Mouse (Mus musculus) cerebral cortex, adult 2 months (tissue): ENCODE results near the gene Gucy2d.

Source experiments
- WGBS: fragments of 180-500 bp; shearing (Covaris S2); methylation state at CpG from one replicate; pipeline ENCODE4 v1.1.7; 2018; 5-methylcytosine and 5-hydroxymethylcytosine counted together

Gucy2d gene

GRCm38 (mm10) chr7:98490328-98490727 is 50.1 kb downstream of the Gucy2d start:
- WGBS, result 50% methylated on average over 4 of the region's 4 CpGs

- WGBS, result 89% methylated on average over 6 of the region's 6 CpGs
Observed at GRCm38 (mm10) chr7:98490911-98491310, 50.7 kb downstream of the Gucy2d start.

- 67% methylated on average over 9 of the region's 9 CpGs for WGBS
Observed at GRCm38 (mm10) chr7:98491451-98492200, 51.4 kb downstream of the Gucy2d start.

DNA sequence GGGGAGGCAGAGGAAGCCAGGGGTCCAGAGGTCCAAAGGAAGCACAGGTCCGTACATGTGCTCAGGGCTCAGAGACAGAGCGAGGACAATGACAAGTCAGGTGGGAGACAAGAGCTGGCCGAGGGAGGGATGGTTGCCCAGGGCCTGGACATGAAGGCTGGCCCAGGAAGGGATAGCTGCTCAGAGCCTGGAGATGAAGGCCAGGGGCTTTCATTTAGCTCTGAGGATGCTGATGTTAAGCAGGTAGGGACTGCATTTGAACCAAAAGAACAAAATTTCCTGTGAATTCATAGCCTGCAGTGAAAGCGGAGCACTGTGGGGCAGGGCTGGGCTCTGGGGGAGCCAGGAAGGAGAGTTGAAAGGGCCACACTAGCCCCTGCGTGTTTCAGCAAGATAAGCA is 52.1 kb downstream of the Gucy2d start:
- WGBS, result 75% methylated on average over 5 of the region's 5 CpGs

GRCm38 (mm10) chr7:98493307-98493706 is 53.1 kb downstream of the Gucy2d start:
- 85% methylated on average over 2 of the region's 2 CpGs for WGBS

DNA sequence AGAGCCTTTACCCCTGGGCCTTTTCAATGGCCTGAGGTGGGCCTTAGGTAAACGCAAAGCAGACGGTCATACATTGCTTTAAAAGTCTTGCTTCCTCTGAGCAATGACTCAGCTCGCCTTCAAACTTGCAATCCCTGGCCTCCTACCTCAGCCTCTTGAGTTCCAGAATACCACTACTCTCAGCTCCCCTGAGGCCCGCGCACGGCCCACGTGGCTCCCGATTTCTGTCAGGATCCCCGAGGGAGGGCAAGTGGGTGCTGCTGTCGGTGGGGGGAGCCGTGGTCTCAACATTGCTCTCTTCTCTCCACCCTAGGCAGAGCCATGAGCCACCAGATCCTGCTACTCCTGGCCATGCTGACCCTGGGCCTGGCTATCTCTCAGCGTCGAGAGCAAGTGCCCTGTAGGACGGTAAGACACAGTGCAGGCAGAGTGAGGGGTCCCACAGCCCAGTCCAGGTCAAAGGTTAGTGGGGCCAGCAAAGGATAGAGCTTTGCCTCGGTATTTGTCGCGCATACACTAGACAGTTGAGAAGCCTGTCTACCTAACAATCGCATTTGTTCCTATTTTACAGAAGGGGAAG is 53.8 kb downstream of the Gucy2d start:
- WGBS, result 78% methylated on average over 18 of the region's 18 CpGs

GRCm38 (mm10) chr7:98495591-98495990 is 55.4 kb downstream of the Gucy2d start:
- WGBS, result 100% methylated on average over 1 of the region's 1 CpGs

GRCm38 (mm10) chr7:98497451-98497850 is 57.2 kb downstream of the Gucy2d start:
- 82% methylated on average over 5 of the region's 5 CpGs for WGBS

DNA sequence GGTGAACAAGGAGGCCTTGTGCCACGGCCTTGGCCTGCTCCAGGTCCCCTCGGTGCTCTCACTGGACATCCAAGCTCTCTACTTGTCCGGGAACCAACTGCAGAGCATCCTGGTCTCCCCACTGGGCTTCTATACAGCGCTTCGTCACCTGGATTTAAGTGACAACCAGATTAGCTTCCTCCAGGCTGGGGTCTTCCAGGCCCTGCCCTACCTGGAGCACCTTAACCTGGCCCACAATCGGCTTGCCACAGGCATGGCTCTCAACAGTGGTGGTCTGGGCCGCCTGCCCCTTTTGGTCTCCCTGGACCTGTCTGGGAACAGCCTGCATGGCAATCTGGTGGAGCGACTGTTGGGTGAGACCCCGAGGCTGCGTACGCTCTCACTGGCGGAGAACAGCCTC is 57.9 kb downstream of the Gucy2d start:
- WGBS, result 95% methylated on average over 12 of the region's 12 CpGs

DNA sequence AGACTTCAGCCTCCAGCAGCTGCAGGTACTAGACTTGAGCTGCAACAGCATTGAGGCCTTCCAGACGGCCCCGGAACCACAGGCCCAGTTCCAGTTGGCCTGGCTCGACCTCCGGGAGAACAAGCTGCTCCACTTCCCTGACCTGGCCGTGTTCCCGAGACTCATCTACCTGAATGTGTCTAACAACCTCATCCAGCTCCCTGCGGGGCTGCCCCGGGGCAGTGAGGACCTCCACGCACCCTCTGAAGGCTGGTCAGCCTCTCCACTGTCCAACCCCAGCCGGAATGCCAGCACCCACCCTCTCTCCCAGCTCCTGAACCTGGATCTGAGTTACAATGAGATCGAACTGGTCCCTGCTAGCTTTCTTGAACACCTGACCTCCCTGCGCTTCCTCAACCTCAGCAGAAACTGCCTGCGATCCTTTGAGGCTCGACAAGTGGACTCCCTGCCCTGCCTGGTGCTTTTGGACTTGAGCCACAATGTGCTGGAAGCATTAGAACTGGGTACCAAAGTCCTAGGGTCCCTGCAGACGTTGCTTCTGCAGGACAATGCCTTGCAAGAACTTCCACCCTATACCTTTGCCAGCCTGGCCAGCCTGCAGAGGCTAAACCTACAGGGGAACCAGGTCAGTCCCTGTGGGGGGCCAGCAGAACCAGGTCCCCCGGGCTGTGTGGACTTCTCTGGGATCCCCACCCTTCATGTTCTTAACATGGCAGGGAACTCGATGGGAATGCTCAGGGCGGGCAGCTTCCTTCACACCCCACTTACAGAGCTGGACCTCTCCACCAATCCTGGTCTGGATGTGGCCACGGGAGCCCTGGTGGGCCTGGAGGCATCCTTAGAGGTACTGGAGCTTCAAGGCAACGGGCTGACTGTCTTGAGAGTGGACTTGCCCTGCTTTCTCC is 58.7 kb downstream of the Gucy2d start:
- WGBS, result 87% methylated on average over 20 of the region's 20 CpGs

DNA sequence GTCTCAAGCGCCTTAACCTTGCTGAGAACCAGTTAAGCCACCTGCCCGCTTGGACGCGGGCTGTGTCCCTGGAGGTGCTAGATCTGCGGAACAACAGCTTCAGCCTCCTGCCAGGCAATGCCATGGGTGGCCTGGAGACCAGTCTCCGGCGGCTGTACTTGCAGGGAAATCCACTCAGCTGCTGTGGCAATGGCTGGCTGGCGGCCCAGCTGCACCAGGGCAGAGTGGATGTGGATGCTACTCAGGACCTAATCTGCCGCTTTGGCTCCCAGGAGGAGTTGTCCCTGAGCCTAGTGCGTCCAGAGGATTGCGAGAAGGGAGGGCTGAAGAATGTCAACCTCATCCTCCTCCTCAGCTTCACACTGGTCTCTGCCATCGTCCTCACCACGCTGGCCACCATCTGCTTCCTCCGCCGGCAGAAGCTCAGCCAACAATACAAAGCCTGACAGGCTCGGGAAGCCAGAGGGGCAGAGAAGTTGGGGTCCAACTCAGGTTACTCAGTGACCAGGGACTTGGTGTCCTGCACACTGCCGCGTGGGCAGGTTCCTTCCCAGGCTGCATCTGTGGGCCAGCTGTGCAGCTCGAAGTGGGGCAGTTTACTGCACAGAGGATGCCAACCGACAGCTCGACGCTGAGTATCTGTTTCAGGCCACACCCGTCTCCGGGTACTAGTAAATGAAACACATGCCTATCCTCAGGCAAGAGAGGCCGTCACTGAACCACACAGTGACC is 59.5 kb downstream of the Gucy2d start:
- WGBS, result 67% methylated on average over 25 of the region's 25 CpGs

DNA sequence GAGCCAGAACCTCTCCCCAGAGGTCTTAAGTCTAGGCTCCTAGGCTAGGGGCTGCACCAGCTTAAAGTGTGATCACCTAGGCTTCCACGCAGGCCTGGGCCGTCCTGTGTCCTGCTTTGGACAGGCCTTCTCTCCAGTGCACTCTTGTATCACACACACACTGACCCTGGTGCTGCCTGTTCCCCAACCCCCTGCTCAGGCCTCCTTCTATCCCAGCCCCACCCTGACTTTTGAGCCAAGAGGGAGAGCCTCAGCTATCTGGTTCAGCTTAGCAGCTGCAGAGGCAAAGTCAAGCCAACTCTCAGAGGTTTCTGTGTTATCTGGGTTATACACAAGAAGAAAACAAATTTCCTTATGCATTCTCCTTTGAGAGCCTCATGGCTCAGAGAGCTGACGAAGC is 60.3 kb downstream of the Gucy2d start:
- WGBS, result 90% methylated on average over 3 of the region's 3 CpGs

- 82% methylated on average over 7 of the region's 7 CpGs for WGBS
Observed at GRCm38 (mm10) chr7:98501078-98501477, 60.9 kb downstream of the Gucy2d start.

DNA sequence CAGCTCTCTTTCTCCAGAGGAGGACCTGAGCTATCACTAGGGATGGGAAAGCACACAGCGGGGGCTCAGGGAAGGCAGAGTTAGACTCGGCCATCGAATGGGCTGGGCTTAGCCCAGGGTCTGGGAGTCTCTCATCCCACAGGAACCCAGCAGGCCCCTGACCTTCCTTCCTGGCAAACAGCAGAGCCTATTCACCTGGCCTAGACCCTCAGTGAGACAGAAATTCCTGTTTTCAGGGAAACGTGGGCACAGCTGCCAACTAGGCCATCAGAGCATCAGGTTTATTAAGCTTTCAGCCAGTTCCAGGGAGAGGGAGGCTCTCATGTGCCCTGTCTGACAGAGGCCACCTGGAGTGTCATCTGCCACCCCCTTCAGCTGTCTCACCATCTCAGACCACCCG is 62.7 kb downstream of the Gucy2d start:
- WGBS, result 60% methylated on average over 5 of the region's 5 CpGs

GRCm38 (mm10) chr7:98503951-98504647 is 63.9 kb downstream of the Gucy2d start:
- 69% methylated on average over 6 of the region's 6 CpGs for WGBS

GRCm38 (mm10) chr7:98504726-98505314 is 64.6 kb downstream of the Gucy2d start:
- WGBS, result 37% methylated on average over 5 of the region's 5 CpGs

DNA sequence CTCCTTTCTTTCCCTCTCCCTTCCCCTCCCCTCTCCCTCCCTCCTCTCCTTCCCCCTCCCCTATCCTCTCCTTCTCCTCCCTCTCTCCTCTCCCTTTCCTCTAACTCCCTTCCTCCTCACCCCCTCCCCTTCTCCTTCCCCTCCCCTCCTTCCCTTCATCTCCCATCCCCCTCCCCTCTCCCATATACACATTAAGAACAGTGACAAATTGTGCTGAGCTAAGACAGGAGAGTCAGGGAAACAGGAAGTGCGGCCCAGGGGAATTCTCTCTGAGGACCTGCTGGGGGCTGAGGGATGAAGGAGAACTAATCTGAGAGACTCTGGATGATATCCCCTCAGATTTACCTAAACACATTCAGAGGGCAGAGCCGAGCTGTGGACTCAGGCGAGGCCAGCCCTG is 65.4 kb downstream of the Gucy2d start:
- 85% methylated on average over 3 of the region's 3 CpGs for WGBS

GRCm38 (mm10) chr7:98510961-98511958 is 71.0 kb downstream of the Gucy2d start:
- 68% methylated on average over 15 of the region's 15 CpGs for WGBS

DNA sequence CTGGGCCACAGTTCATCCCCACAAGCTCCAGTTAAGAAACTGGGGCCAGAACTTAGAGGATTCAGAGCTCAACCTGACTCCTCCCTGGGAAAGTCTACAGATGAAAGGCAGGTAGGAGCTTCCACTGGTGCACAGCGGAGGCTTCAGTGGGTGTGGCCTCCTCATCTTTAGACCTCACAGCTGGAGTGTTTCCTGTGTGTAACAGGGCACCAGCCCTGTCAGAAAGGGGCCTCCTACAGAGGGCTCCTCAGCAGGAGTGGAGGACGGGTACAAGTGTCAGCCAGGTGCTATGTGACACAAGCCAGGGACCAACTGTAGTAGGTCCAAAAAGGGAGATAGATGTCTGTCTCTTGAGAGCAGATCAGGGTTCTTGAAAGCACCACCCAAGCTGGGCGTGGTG is 73.0 kb downstream of the Gucy2d start:
- 88% methylated on average over 3 of the region's 3 CpGs for WGBS

GRCm38 (mm10) chr7:98522576-98522975 is 82.4 kb downstream of the Gucy2d start:
- WGBS, result 58% methylated on average over 5 of the region's 5 CpGs
